Mouse (Mus musculus): ENCODE results near the gene Garnl3.

The Garnl3 gene

DNA sequence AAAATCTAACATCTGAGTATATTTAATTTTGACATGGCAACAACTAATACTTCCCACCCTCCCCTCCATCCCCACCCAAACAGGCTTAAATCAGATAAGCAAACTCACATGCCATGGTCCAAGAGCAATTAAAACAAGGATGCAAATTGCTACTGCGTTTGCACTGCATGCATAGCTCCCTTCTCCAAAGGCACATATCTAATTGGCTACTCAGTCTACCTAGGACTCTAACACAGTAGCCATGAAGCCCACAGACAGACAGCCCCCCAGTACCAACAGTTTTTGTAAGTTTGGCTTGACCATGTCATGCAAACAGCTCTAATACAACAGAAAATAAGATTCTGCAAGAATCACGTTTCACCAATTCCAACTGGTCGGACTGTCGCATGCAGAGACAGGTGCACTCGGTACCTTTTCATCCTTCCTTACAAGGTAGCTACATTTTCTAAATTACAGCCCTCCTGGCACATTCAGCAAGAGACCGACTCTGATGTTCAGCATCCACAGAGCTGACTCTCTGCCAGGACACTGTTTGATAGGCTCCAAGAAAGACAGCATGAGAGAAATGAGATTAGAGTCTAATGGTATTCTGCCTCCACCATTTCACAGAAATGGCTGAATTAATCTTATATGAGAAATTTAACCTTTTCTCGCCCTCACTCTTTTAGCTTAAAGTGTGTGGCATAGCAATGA, 44.6 kb downstream of the Garnl3 start:
- no peak for DNase-seq (ENCODE audit: low spot score)

DNA sequence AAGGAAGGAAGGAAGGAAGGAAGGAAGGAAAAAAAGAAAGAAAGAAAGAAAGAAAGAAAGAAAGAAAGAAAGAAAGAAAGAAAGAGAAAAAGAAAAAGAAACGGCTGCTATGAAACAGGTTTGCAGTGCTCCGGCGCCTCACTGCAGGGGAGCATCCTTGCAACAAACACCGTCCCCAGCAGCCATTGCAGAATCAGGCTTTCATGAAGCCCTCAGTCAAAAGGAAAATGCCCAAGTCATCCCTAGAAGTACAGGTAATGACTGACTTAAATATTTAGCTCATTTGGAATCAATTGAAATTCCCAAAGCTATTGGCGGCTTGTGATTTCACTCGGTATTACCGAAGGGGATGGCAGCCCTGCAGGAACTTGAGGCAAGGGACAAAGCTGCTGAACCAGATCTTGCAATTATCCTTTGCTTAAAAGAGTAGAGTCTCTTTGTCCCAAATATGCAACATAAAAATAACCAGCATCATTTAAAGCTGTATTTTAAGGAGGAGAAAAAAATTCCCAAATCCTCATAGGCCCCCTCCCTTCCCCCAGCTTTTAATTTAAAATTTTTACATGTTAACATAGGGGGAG, 45.3 kb downstream of the Garnl3 start:
- DNase-seq (ENCODE audit: low spot score) = no peak

DNA sequence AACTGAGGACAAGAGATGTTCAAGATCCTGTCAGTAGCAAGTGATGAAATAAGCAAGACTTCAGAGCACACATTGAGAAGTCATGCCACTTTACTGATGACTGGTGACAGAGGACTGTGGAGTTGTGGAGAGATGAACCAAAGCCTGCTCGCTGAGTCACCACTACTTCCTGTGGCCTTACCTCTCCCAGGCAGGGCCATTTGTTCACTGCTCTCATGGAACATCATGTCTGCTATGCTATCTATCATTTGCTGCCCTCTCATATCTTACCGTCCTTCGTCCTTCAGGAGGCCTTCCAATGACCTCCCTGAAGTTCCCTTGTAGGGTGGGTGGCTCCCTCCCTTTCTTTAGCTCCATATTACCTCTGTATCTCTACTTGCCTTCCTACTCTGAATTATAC, 47.2 kb downstream of the Garnl3 start:
- DNase-seq (ENCODE audit: low spot score) = no peak

DNA sequence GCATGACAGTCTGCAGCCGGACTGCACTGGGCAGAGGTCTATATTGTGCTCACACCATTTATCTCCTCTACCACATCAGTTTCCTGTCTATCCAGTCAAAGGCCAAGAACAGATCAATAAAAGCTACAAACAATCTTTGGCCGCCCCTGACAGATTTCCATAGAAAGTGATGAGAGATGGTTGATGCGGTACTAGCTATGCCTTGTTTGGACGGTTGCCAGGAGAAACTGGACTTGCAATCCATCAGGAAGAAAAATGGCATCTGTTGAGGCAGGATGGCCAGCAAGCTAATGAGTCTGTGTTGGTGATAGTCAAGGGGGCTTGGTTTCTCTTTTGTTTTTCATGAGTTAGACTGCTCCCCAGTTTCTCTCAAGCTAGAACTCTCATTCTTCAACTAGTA, 51.3 kb downstream of the Garnl3 start:
- DNase-seq (ENCODE audit: low spot score) = no peak

DNA sequence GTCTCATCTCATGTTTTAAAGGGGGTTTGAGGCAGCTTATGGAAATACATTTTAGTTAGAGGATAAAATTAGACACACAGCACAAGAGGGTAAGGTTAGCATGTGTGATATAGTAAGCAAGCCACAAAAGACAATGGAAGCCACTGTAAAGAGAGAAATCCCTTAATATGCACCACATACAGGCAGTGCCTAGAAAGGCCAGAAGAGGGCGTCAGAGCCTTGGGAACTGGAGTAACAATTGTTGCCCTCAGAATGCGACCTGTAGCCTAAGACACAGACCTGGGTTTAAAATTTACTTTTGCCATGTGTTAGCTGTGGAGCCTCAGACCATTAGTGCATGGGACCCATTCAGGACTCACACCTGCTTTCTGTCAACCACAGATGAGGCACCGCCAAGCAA, 54.2 kb downstream of the Garnl3 start:
- no peak for DNase-seq (ENCODE audit: low spot score)

DNA sequence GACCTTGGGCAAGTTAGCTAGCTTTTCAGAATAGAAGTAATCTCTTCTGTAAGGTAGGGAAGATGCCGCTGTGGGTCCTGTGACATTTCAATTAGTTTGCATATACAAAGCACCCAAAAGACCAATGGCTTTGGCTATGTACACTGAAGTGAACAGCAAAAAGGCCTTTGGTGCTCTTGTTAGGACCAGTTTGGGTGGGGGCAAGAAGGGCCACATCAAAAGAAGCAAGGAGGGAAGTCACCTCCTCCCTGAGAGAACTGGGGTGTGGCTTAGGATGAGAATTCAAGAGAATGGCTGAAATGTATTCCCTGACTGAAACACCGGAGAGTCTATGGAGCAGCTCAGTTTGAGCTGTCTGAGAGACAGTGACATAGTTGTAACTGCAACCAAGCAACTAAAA, 56.5 kb downstream of the Garnl3 start:
- DNase-seq (ENCODE audit: low spot score) = no peak

DNA sequence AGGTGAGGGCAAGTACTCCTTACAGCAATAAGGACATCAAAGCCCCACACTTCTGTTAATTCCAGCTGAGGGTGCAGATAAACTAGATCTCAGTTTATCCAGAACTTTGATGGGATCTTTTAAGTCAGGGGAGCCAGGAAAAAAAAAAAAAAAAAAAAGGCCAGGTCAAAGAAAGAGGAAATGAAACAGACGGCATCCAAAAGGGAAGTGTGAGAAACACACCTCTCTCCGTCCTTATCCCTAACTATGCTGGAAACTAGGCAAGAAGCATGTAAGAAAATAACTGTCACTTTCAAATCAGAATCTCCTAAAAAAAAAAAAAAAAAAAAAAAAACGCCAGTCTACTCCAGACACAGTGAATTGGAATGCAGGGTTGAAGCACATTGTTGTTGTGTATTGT, 57.3 kb downstream of the Garnl3 start:
- no peak for DNase-seq (ENCODE audit: low spot score)

DNA sequence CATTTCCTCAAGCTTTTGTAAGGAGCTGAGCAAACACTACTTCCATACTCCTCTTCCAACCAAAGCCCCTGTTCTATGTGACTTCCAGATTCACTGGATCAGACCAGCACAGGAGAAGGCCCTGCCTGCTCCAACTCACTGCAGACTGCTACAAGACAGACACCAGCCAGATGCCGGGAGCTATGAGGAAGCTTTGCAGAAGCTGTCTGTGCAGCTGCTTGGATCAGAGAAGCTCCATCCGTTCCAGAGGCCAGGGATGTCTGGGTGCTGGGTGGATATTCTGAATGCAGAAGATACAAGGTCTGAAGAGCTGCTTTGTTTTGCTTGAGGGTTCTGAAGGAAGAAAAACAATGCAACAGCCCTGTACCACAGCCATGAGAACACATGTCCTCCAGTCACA, 59.1 kb downstream of the Garnl3 start:
- DNase-seq (ENCODE audit: low spot score) = no peak

DNA sequence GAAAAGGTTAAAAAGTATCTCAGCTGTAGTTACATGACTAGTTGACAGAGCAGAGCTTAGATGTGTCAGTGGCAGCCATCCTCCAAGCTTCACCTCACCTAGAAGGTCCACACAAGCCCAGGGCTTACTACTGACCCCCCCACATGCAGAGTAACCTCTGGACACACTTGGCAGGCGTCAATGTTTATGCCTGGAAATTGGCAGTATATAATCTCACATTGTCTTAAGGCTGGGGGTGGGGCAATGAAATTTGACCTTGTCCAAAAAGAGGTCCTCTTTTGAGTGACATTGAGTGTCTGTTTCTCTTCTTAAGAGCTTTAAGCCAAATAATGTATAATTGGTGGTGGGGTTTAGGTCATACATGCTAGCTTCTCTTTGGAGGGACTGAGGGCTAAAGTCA, 65.8 kb downstream of the Garnl3 start:
- DNase-seq (ENCODE audit: low spot score) = no peak

DNA sequence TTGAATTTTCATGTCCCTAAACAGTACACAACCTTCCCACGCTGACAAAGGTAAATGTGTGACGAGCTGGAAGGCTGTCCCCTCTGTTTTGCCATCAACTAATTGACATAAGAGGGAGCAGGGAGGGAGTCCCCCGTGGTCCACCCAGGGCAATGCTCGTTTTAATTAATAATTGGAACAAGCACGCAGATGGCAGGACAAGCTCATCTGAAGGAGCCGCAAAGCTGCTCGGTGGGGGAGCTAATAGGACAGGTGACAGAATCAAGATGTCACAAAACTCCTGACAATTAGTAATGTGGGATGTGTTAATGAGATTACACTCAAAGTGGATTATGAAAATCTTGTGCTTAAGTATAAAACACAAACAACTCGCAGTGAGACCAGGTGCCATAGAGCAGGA, 68.7 kb downstream of the Garnl3 start:
- DNase-seq (ENCODE audit: low spot score) = no peak

DNA sequence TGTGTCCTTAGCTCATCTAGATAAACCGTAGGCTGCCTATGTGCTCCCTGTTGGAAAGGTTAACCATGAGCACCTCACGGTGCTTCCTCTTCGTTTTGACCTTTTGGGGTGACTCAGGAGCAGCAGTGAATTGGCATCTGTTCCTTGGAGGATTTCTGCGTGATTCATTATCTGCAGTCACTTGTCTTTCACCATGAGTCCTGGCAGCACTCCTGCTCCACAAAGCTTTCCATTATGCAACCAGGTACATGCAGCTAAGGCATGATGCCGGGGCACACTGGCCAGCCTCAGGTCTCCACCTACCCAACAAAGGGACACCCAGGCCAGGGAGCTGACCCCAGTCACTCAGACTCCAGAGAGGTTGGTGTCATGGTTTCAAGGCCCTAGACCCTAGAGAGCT, 72.5 kb downstream of the Garnl3 start:
- no peak for DNase-seq (ENCODE audit: low spot score)

DNA sequence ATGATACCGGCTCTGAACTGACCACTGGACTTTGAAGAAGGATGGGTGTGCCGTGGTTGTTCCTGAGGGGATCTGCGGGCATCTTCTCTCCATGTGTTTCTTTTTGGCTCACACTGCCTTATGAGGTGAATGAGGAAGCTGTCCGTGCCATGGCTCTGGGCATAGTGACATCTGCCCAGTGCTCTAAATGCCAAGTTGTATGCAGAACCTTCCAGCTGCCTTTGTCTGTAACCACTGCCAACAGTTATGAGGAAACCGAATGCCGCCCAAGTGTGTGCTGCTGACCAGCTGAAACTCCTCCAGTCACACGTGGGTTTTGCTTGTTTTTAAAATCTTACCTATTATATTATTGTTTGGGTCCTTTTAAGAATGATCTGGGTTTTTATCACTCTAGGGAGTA, 73.9 kb downstream of the Garnl3 start:
- DNase-seq (ENCODE audit: low spot score) = no peak

DNA sequence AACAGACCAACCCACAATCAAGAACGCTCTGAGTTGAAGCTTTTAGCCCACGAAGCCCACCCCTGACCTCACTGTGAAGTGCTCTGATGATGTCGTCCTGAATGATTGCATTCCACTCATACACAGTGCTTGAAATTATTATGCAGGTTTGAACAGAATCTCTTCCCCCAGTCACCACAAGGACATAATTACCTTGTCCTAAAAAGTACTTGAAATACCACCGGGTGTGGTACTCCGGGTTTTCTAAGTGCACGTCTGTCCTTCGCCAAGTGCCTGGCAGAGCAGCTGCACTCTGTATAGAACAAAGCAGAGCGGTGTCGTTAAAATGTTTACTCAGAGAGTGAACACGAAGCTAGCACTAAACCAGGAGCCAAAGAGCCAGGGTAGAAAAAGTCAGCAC, 77.5 kb downstream of the Garnl3 start:
- no peak for DNase-seq (ENCODE audit: low spot score)

DNA sequence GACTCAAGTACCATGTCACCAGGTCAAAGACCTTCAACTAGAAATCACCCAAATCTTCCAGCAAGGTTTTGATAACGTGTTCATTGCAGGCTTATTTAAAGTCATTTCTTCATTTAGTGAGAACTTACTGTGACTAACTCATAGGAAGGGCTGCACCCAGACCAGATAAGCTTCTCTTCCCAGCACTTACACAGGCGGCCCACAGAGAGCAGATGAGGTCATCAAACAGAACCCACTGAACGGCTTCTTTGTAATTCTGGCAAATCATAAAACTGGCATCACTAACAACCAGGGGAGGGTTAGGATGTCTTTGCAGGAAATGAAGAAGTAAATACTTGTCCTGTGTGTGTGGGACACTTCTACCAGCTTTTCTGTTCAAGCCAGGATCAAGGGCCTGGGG, 84.1 kb downstream of the Garnl3 start:
- no peak for DNase-seq (ENCODE audit: low spot score)

DNA sequence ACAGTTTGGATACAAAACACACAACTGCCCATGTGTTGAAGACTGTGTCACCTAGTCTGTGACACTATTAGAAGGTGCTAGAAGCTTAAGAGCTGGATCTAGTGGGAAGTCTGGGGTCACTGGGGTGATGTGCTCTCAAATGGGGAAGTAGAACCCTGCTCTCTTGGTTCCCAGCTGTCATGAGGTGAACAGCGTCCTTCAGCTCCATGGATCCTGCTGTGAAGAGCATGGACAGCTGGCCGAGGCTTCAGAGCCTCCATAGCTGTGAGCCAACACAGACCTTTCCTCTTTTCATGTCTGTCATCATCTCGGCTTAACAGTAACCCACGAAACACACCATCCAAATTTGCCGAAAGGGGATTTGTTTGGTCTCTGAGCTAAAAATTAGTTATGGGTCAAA, 84.5 kb downstream of the Garnl3 start:
- DNase-seq (ENCODE audit: low spot score) = no peak

DNA sequence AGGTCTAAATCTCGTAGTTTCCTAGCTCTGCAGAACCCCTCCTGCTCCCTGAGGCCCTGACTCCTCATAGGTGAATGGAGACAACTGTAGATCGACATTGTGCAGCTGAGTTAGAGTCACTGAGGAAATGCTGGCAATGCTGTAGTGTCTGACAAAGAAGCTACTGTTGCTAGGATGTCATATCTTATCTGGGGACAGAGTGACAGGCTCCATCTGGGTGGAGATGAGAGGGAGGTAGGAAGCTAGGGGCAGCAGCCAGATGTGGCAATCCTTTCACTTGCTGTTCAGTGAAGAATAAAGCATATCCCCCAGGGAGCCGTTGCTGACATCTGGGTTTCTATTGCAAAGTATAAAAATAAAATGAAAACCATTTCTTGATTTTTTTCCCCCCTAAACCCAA, 85.6 kb downstream of the Garnl3 start:
- DNase-seq (ENCODE audit: low spot score) = no peak

DNA sequence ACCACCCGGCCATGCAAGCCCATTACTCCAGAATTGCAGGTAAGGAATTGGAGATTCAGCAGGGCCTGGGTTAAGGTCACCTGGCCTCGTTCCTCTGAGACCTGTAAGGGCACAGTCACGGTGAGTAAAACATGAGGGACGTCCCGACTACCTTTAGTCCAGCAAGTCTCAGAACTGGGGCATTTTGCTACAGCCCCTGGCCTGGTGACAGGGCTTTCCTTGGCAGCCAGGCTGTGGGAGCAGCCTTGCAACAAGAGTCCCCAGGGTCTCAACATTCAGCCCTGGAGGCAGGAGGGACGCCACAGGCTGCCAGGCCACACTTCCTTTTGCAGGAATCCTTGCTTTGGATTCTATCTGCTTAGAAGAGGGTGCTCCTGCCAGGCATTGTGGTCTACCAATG, 88.7 kb downstream of the Garnl3 start:
- no peak for DNase-seq (ENCODE audit: low spot score)

DNA sequence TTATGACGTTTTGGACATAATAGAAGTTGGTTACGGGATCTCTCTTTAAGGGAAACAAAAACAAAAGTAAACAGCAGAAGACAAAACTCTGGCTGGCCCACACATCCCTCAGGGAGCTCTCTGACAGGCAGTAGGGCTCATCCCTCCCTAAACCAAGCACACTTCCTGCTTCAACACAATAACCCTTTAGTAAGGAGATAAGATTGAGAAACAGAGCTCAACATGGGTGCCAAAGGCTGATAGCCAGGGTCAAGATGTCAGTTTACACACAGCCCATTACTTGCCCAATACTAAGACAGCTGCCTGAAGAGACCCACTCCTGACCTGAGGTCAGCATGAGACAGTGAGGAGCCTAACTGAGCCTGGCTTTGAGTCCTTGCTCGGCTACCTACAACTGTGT, 89.9 kb downstream of the Garnl3 start:
- DNase-seq (ENCODE audit: low spot score) = no peak

DNA sequence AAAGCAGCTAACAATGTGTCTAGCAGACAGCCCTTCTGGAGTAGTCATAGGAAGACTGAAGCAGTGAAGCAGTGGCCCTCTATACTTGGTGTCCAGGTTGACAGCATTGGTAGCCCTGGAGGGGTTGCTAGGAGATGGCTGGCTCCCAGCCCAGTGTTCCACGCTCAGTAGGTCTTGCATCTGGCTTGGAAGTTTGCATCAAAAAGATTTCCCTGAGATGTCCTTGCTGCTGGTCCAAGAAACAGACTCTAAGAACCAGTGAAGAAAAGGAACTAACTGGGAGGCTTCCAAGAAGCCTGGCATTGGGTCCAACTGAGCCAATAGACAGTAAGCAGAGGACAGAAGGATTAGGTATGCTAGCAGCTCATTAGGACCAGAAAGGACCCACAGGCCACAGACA, 94.0 kb downstream of the Garnl3 start:
- no peak for DNase-seq (ENCODE audit: low spot score)

DNA sequence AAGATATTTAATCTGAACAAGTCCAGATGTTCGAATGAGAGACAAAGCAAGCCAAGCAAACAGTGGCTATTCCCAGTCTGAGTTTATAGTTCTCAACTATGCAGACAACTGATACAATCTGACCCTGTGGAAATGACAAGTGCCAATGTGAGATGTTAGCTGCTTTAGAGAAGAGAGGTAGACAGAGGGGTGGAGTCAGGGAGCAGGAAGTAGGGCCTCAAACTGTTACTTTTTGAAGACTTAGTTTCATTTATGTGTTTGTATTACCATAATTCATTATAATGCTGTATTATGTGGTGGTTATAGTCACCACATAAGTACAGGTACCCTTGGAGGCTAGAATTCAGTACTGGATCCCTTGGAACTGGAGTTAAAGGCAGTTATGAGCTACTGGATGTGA, 96.2 kb downstream of the Garnl3 start:
- DNase-seq (ENCODE audit: low spot score) = no peak

DNA sequence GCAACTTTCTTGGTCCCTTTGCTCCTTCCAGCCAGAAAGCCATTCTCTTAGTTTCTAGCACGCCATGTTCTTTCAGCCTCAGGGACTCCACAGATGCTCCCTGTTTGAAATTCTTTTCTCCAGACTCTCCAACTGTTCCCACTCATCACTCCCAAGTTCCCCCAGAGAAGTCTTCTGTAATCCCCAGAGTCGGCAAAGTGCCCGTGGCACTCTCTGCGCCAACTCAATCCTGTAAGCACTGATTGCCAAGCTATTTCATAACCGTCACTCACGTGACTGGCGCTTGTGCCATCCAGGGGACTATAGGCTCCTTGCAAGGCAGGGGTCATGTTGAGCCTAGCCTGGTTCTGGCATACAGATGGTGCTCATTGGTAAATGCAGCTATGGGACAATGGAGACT, 98.2 kb downstream of the Garnl3 start:
- DNase-seq (ENCODE audit: low spot score) = no peak

DNA sequence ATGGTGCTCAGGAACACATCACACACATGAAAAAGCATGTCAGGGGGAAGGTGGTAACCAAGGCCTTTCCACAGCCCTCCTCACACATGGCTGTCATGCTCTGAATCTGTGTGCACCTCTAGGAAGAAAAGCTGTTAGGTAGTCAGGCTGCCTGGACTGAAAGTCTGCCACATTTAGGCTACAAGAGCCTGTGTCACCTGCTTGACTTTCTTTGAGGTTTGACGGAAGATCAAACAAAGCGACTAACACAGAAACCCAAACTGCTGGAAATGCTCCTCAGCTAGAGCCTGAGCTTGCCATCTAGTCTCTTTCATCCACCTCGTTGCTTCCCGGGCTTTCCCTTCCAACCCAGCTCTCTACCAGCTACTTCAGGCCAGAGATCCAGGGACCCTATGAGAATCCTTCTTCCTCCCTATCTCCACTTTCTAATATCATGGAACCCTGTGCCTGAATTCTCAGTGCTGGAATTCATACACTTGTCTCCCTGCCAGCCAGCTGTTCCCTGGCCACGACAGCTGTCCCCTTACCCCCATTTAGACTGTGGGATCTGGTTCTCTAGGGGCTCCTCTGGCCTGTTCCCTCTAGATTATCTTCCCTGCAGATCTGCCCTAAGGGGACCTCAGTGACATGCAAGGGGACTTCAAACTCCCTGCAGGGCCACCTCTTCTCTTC, 98.9 kb downstream of the Garnl3 start:
- no peak for DNase-seq (ENCODE audit: low spot score)

DNA sequence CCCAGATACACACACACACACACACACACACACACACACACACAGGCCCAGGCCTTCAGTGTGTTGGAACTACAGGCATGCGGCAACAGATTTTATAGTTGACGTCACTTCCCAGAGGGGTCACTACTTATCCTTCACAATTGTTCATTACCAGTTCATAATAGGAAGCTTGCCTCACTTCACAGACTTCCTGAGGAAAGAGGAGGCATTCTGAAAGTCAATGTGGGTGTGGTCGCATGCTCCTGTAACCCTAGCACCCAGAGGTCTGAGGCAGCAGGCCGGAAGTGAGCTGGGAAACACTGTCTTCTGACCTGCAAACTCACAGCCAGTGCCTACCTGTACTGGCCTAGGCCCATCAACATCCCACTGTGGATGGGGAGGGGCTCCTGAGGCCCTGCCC, 106.4 kb downstream of the Garnl3 start:
- DNase-seq (ENCODE audit: low spot score) = no peak

DNA sequence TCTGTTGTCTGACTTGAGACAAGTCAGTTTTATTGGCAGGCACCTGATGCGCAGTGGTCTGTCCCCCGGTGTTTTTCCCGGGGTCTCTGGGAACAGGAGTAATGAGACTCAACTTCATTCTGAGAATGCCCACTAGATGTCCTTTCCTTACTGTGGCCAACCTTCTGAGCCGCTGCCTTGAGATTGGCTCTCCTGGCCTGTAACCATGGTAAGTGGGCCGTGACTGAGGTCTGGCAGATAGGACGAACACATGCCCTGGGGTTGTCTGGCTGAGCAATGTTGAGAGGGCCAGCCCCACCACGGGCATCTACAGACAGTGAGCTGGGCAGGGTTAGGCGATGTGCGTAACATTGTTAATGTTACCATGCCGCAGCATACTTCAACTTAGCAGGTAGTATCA, 106.9 kb downstream of the Garnl3 start:
- no peak for DNase-seq (ENCODE audit: low spot score)

Data from urinary bladder, postnatal 25 days (tissue).